Mouse (Mus musculus) neural tube, embryonic 12.5 days (tissue): ENCODE measurements around the gene Cdh22. TPM values are rescaled to one million over a fixed set of nuclear protein-coding genes. Genes with fewer than 3 reads are reported as not detected.

ENCODE experiments used
- ATAC-seq: fragments of 200-750 bp; cut with Nextera tagmentation; 2 replicates; pipeline ENCODE4 v1.8.0; 2017; ENCODE audit warnings: low read depth, mild to moderate bottlenecking, moderate TSS enrichment, moderate library complexity; ENCODE audit not compliant: low FRiP score
- H3K27ac ChIP-seq: fragments of 300-500 bp; sonication (generic); 2 replicates; pipeline ENCODE4 v1.5.1; 2016
- H3K27me3 ChIP-seq: fragments of 300-500 bp; sonication (generic); replicated peaks from 2 replicates; pipeline ENCODE4 v1.6.1; 2016; ENCODE audit warnings: mild to moderate bottlenecking
- H3K36me3 ChIP-seq: fragments of 300-500 bp; sonication (generic); 2 replicates; pipeline ENCODE4 v1.6.1; 2016; ENCODE audit warnings: mild to moderate bottlenecking
- H3K4me1 ChIP-seq: fragments of 300-500 bp; sonication (generic); 2 replicates; pipeline ENCODE4 v1.6.1; 2016
- H3K4me2 ChIP-seq: fragments of 300-500 bp; sonication (generic); replicated peaks from 2 replicates; pipeline ENCODE4 v1.6.1; 2016; ENCODE audit warnings: mild to moderate bottlenecking
- H3K4me3 ChIP-seq: fragments of 300-500 bp; sonication (generic); 2 replicates; pipeline ENCODE4 v1.5.1; 2016
- H3K9ac ChIP-seq: fragments of 300-500 bp; sonication (generic); 2 replicates; pipeline ENCODE4 v1.6.1; 2016; ENCODE audit warnings: mild to moderate bottlenecking
- H3K9me3 ChIP-seq: fragments of 300-500 bp; sonication (generic); 2 replicates; pipeline ENCODE4 v1.6.1; 2016; ENCODE audit warnings: mild to moderate bottlenecking
- WGBS: fragments of 180-500 bp; shearing (Covaris S2); methylation state at CpG from one replicate; pipeline ENCODE4 v1.1.7; 2016; 5-methylcytosine and 5-hydroxymethylcytosine counted together
- polyA plus RNA-seq: library from polyadenylated mRNA; unstranded; fragments of >200 nt; fragmentation: Nextera tagmentation; extraction: Ambion mirVana; gene quantifications from 2 replicates; pipeline ENCODE4 v1.2.1, GENCODE M21; 2016

Cdh22 gene
- polyA plus RNA-seq, 1 experiment from 2014 or later, result 10.4 TPM

- no peak overlapping the region for H3K27ac ChIP-seq
- peaks cover 45% of the 10 kb centered on the region for H3K4me1 ChIP-seq
- no peaks in the 10 kb centered on the region for H3K36me3 ChIP-seq
- no peak overlapping the region for H3K4me3 ChIP-seq
- 21% methylated on average over 10 of the region's 10 CpGs for WGBS
- no peak overlapping the region for H3K4me2 ChIP-seq
- H3K9ac ChIP-seq, result no peak overlapping the region
- ATAC-seq, result peak; percentile 12; the same call in 1 of the 2 replicates
- peaks cover 20% of the 10 kb centered on the region for H3K27me3 ChIP-seq
- 0 out of 2 replicates have a peak, but pooled peaks cover 3% of the 10 kb centered on the region for H3K9me3 ChIP-seq
Measured at GRCm38 (mm10) chr2:165126896-165127562, 107.6 kb downstream of the Cdh22 start.

DNA sequence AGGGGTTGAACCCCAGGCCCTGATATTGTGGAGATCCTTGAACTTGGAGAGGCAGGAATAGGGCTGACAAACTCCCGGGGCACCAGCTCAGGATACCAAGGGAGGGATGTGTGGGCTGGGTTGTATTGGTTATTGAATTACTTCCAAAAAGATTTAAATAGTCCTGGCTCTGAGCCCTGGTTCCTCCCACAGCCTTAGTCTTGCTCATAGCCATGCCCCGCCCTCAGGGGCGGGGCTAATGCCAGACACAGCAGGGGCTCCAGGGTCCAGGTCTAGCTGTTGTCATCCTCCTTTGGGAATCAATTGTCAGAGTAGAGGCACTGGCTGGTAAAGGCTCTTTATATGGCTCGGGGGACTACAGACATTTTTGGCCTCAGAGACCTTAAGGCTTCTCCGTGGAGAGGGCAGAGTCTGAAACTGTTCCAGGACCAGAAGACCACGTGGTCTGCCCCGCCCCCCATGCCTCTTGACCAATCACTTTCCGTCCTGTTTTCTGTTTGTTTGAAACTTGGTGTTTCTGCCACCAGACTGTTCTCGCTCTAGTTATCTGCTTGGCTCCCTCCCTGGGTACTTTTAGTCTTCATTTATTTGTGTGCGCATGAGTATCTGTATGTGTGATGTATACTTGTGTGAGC lies 113.3 kb downstream of the Cdh22 start:
- 0 out of 2 replicates have a peak, but pooled peaks cover 3% of the 10 kb centered on the region for H3K9me3 ChIP-seq
- ATAC-seq, result no peak
- H3K4me2 ChIP-seq, result no peak overlapping the region
- H3K27ac ChIP-seq, result no peak overlapping the region
- H3K4me1 ChIP-seq, result peaks cover 22% of the 10 kb centered on the region
- 40% methylated on average over 10 of the region's 10 CpGs for WGBS
- peaks cover 26% of the 10 kb centered on the region for H3K27me3 ChIP-seq
- no peaks in the 10 kb centered on the region for H3K36me3 ChIP-seq
- no peak overlapping the region for H3K9ac ChIP-seq
- H3K4me3 ChIP-seq, result no peak overlapping the region

DNA sequence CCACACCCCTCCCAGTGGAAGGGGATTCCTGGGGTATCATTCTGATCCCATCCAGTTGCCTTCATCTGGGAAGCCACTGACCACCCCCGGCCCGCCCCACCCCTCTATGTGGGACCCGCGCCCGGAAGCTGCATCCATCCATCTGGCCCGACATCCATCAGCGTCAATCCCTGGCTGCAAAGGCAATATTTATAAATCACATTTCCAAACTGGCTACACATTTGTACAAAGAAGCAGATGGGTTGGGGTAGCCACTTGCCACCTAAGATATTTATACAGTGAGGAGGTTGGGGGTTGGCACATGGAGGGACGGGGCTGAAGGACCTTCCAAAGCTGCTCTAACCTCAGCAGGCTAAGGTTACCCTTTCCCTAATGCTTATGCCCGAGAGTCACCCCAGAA lies 113.9 kb downstream of the Cdh22 start:
- 0 out of 2 replicates have a peak, but pooled peaks cover 3% of the 10 kb centered on the region for H3K9me3 ChIP-seq
- no peak overlapping the region for H3K4me2 ChIP-seq
- no peak overlapping the region for H3K4me3 ChIP-seq
- no peaks in the 10 kb centered on the region for H3K36me3 ChIP-seq
- peaks cover 29% of the 10 kb centered on the region for H3K27me3 ChIP-seq
- no peak for ATAC-seq
- peaks cover 24% of the 10 kb centered on the region for H3K4me1 ChIP-seq
- H3K9ac ChIP-seq, result no peak overlapping the region
- no peak overlapping the region for H3K27ac ChIP-seq
- WGBS, result 69% methylated on average over 9 of the region's 9 CpGs

GRCm38 (mm10) chr2:165113733-165114132 lies 120.9 kb downstream of the Cdh22 start:
- Histone ChIP-seq H3K4me1 (peaks cover 14% of the 10 kb centered on the region; the same call in 1 of the 2 replicates), H3K27ac (no peak overlapping the region), H3K36me3 (no peaks in the 10 kb centered on the region), H3K9me3 (no peaks in the 10 kb centered on the region), H3K27me3 (peaks cover 75% of the 10 kb centered on the region), H3K4me3 (no peak overlapping the region), H3K4me2 (no peak overlapping the region), H3K9ac (no peak overlapping the region)
- WGBS, result 10% methylated on average over 11 of the region's 11 CpGs
- ATAC-seq, result peak; percentile 52; the same call in 1 of the 2 replicates

DNA sequence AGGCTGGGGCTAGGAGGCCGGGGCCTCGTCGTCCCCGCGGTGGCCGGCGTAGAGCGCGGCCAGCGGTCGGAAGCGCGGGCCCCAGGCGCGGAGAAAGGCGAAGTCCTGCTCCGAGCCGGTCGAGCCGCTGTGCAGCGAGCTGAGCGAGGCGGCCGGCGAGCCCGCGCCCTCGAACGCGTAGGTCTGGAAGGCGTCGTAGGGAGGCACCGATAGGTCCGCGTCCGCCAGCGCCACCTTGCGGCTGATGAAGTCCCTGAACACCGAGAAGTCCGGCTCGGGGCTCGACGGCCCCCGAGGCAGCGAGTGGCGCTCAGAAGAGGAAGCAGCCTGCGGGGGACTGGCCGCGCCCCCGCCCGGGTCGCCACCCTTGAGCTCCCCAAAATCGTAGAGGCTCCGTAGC lies 122.5 kb downstream of the Cdh22 start:
- no peak overlapping the region for H3K27ac ChIP-seq
- H3K4me2 ChIP-seq, result peak overlapping the region; percentile 14
- 1% methylated on average over 54 of the region's 54 CpGs for WGBS
- H3K4me3 ChIP-seq, result no peak overlapping the region
- H3K4me1 ChIP-seq, result peaks cover 14% of the 10 kb centered on the region; the same call in 1 of the 2 replicates
- peak; percentile 54 for ATAC-seq
- H3K9me3 ChIP-seq, result no peaks in the 10 kb centered on the region
- no peaks in the 10 kb centered on the region for H3K36me3 ChIP-seq
- H3K27me3 ChIP-seq, result peaks cover 82% of the 10 kb centered on the region
- H3K9ac ChIP-seq, result no peak overlapping the region

DNA sequence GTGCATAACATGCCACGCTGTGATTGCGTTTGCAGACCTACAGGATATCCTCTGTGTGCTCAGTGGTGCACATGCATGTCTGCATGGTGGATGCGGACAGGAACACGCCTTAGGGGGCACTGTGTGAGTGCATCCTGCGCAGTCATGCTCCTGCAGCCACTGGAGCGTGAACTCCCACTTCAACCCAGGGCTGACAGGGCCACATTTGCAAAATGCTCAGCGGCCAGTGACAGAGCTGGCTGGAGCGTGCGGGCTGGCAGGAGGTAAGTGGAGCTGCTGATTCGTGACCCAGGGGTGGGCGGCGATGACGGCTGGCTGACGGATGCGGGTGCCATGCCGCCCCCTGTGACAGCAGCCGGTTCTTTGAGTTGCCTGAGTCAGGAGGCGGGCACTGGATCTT lies 128.1 kb downstream of the Cdh22 start:
- H3K4me3 ChIP-seq, result no peak overlapping the region
- no peaks in the 10 kb centered on the region for H3K9me3 ChIP-seq
- H3K4me2 ChIP-seq, result no peak overlapping the region
- no peaks in the 10 kb centered on the region for H3K36me3 ChIP-seq
- no peak overlapping the region for H3K9ac ChIP-seq
- peaks cover 72% of the 10 kb centered on the region for H3K27me3 ChIP-seq
- ATAC-seq, result peak; percentile 23; the same call in 1 of the 2 replicates
- H3K27ac ChIP-seq, result no peak overlapping the region
- 23% methylated on average over 18 of the region's 18 CpGs for WGBS
- H3K4me1 ChIP-seq, result 0 out of 2 replicates have a peak, but pooled peaks cover 8% of the 10 kb centered on the region

DNA sequence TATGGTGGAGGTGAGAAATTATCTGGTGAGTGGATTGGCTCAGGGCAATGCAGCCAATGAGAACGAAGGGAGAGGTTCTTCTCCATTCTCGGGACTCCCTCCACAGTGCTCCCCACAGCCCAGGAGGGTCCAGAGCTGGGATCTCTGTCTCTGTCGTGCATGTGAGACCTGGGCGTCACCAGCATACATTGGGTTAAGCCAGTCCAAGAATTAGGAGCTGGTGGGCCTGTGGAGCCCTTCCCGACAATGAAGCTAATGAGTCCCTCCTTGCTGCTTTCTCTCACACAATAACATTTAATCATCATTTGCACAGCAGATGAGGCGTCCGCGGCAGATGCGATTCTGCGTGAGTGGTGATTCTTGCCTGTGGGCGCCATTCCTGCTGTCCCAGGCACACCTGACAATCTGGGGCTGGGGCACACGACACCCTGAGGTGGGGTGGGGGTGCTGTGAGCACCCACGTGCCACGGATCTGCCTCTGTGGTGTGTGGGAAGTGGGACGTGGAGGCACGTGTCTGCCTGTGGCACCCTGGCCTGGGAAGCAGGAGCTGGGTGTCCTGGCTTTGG lies 129.1 kb downstream of the Cdh22 start:
- 0 out of 2 replicates have a peak, but pooled peaks cover 8% of the 10 kb centered on the region for H3K4me1 ChIP-seq
- 53% methylated on average over 16 of the region's 16 CpGs for WGBS
- H3K4me2 ChIP-seq, result no peak overlapping the region
- H3K9me3 ChIP-seq, result no peaks in the 10 kb centered on the region
- H3K27ac ChIP-seq, result no peak overlapping the region
- no peak overlapping the region for H3K4me3 ChIP-seq
- peaks cover 69% of the 10 kb centered on the region for H3K27me3 ChIP-seq
- no peak for ATAC-seq
- no peak overlapping the region for H3K9ac ChIP-seq
- no peaks in the 10 kb centered on the region for H3K36me3 ChIP-seq

DNA sequence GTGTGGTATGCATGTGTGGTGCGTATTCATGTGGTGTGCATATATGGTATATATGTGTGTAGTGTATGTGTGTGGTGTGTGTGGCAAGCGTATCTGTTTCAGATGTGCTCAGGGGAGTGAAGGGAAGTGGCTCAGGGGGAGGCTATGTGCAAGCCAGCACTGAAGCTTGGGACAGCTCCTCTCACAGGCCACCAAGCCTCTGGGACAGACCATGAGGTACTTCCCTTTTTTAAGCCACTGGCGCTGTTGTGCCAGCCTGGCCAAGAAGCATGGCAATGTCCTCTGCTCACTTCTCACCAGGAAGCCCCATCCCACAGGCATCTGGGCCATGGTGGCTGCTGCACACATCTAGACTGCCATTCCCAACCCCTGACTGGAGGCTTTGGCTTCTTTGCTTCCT lies 131.7 kb downstream of the Cdh22 start:
- Histone ChIP-seq H3K27me3 (peaks cover 63% of the 10 kb centered on the region), H3K9me3 (no peaks in the 10 kb centered on the region), H3K36me3 (no peaks in the 10 kb centered on the region), H3K4me2 (no peak overlapping the region), H3K4me3 (no peak overlapping the region), H3K9ac (no peak overlapping the region), H3K27ac (no peak overlapping the region), H3K4me1 (0 out of 2 replicates have a peak, but pooled peaks cover 8% of the 10 kb centered on the region)
- ATAC-seq, result no peak
- 75% methylated on average over 3 of the region's 3 CpGs for WGBS

DNA sequence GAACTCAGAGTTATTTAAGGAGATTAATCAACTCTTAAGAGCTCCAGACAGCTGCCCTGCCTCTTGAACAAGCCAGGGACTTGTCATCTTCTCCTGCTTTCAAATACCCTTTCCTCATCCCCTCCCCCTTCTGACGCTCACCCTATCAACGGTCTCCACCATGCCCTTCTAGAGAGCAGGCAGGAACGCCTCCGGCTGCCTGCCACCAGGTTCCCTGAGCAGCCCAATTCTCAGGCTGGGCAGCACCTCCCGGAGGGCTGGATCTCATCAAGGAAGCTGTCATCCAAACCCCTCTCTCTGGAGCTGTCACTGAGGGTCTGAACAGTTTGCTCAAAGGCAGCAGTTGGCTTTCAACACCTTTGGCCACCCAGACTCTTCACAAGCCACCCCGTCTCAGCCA lies 133.9 kb downstream of the Cdh22 start:
- no peak overlapping the region for H3K27ac ChIP-seq
- H3K36me3 ChIP-seq, result no peaks in the 10 kb centered on the region
- WGBS, result 14% methylated on average over 6 of the region's 6 CpGs
- no peak for ATAC-seq
- H3K4me3 ChIP-seq, result no peak overlapping the region
- no peak overlapping the region for H3K9ac ChIP-seq
- H3K4me2 ChIP-seq, result no peak overlapping the region
- H3K4me1 ChIP-seq, result peaks cover 13% of the 10 kb centered on the region; the same call in 1 of the 2 replicates
- no peaks in the 10 kb centered on the region for H3K9me3 ChIP-seq
- peaks cover 59% of the 10 kb centered on the region for H3K27me3 ChIP-seq

DNA sequence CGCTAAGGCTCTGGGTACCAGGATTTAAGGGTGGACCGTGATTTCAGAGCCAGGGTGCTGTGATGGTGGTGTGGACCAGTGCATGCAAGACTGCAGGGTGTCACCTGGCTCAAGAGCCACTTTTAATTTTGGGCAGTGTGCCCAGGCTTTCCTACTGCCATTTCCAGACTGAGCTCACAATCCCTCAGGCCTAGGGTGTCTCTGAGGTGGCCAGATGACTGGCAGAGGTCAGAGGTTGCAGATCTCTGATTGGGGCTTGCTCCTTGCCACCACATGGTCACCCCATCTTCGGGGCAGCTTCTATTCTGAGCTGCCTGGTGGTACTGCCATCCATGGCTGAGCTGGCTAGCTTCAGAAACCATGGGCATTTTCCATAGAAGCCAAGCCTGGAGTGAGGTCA lies 135.8 kb downstream of the Cdh22 start:
- Histone ChIP-seq H3K4me3 (no peak overlapping the region), H3K27ac (no peak overlapping the region), H3K36me3 (no peaks in the 10 kb centered on the region), H3K4me2 (no peak overlapping the region), H3K4me1 (peaks cover 13% of the 10 kb centered on the region), H3K9me3 (no peaks in the 10 kb centered on the region), H3K9ac (no peak overlapping the region), H3K27me3 (peaks cover 49% of the 10 kb centered on the region)
- no peak for ATAC-seq
- WGBS, result 89% methylated on average over 3 of the region's 3 CpGs

DNA sequence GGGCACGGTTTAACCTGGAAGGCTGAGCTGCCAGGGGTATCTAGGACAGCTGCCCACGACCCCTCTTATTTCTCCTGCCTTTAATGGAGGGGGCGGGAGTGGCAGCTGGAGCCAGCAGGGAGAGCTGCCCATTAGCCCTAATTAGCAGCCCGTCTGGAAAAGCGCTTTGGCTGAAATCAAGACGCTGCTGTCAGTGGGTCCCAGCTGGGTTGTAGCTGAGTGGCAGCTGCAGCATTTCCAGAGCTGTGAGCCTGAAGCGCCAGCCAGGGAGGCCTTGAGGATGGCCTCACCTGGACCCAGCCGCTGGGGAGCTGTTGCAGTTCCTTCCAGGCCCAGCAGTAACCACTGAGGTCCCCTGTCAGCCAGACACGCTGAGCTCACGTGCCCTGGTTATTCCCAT lies 138.3 kb downstream of the Cdh22 start:
- Histone ChIP-seq H3K27ac (no peak overlapping the region), H3K9ac (no peak overlapping the region), H3K27me3 (peaks cover 41% of the 10 kb centered on the region)

DNA sequence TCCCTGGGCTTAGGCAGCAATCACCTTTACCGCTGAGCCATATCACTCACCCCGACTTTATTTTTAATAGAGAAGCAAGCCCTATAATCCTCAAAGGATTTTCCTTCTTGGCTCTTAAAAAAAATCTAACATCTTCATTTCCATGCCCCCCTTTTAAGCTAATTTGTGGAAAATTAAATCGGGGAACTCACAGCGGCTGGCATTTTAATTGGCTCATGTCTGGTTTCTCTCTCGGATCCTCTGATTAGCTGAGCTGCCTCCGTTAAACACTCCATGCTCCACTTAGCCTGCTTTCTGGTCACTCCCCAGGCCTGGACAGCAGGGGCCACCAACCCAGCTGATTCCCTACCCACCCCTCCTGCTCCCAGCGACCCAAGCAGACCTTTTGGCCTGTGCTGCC lies 142.3 kb downstream of the Cdh22 start:
- Histone ChIP-seq H3K4me3 (no peak overlapping the region), H3K9ac (no peak overlapping the region), H3K27me3 (peaks cover 10% of the 10 kb centered on the region; the same call in 1 of the 2 replicates), H3K36me3 (no peaks in the 10 kb centered on the region), H3K4me2 (no peak overlapping the region), H3K9me3 (no peaks in the 10 kb centered on the region), H3K4me1 (peaks cover 18% of the 10 kb centered on the region), H3K27ac (no peak overlapping the region)
- WGBS, result 77% methylated on average over 7 of the region's 7 CpGs
- ATAC-seq, result no peak

More for the DNA sequence above, 138.3 kb downstream of the Cdh22 start:
- no peak overlapping the region for H3K4me3 ChIP-seq
- peak; percentile 39; the same call in 1 of the 2 replicates for ATAC-seq
- peaks cover 13% of the 10 kb centered on the region for H3K4me1 ChIP-seq
- H3K9me3 ChIP-seq, result no peaks in the 10 kb centered on the region
- H3K4me2 ChIP-seq, result no peak overlapping the region
- 12% methylated on average over 10 of the region's 10 CpGs for WGBS
- H3K36me3 ChIP-seq, result no peaks in the 10 kb centered on the region
